Mouse (Mus musculus) heart, adult 2 months (tissue): ENCODE data around the gene Ifnb1.

Experiments used
- CTCF ChIP-seq: fragments of 200-600 bp; IDR thresholded peaks from 2 replicates; pipeline ENCODE4 v1.8.1; 2022; ENCODE audit warnings: antibody characterized with exemption, mild to moderate bottlenecking, moderate library complexity
- EP300 ChIP-seq: fragments of 200-500 bp; IDR thresholded peaks from 2 replicates; pipeline ENCODE4 v1.6.1; 2011; ENCODE audit warnings: low read depth, low read length, control low read depth; ENCODE audit not compliant: insufficient read depth
- POLR2A ChIP-seq: fragments of 200-500 bp; IDR thresholded peaks from 2 replicates; pipeline ENCODE4 v1.6.1; 2011; ENCODE audit warnings: mild to moderate bottlenecking, low read depth, low read length, control low read depth; ENCODE audit not compliant: insufficient read depth

- TF ChIP-seq CTCF (no peak), POLR2A (no peak), EP300 (no peak)
Measured at GRCm38 (mm10) chr4:88525393-88525792, 2.8 kb upstream of the Ifnb1 start.
